Mouse (Mus musculus) hindbrain, embryonic 15.5 days (tissue): Measurements from ENCODE around the gene Nfic. TPM values are rescaled to one million over a fixed set of nuclear protein-coding genes. Genes with fewer than 3 reads are reported as not detected.
A peak's percentile ranks its signal among the peaks of the same experiment; 100 is the strongest.

Experiments
- ATAC-seq: fragments of 200-750 bp; cut with Nextera tagmentation; 2 replicates; pipeline ENCODE4 v1.8.0; 2017; ENCODE audit warnings: low read depth, moderate number of reproducible peaks, moderate TSS enrichment; ENCODE audit not compliant: low FRiP score
- H3K27ac ChIP-seq: fragments of 300-500 bp; sonication (generic); replicated peaks from 2 replicates; pipeline ENCODE4 v1.5.1; 2015; ENCODE audit warnings: mild to moderate bottlenecking, inconsistent platforms
- H3K27me3 ChIP-seq: fragments of 300-500 bp; sonication (generic); 2 replicates; pipeline ENCODE4 v1.6.1; 2015; ENCODE audit warnings: control low read depth, inconsistent platforms
- H3K36me3 ChIP-seq: fragments of 300-500 bp; sonication (generic); 2 replicates; pipeline ENCODE4 v1.6.1; 2015; ENCODE audit warnings: control low read depth, inconsistent platforms
- H3K4me1 ChIP-seq: fragments of 300-500 bp; sonication (generic); replicated peaks from 2 replicates; pipeline ENCODE4 v1.6.1; 2015; ENCODE audit warnings: control low read depth, inconsistent platforms
- H3K4me2 ChIP-seq: fragments of 300-500 bp; sonication (generic); 2 replicates; pipeline ENCODE4 v1.6.1; 2015; ENCODE audit warnings: moderate library complexity, mild to moderate bottlenecking, inconsistent platforms
- H3K4me3 ChIP-seq: fragments of 300-500 bp; sonication (generic); 2 replicates; pipeline ENCODE4 v1.5.1; 2015; ENCODE audit warnings: mild to moderate bottlenecking, inconsistent platforms
- H3K9ac ChIP-seq: fragments of 300-500 bp; sonication (generic); 2 replicates; pipeline ENCODE4 v1.6.1; 2015; ENCODE audit warnings: inconsistent platforms
- H3K9me3 ChIP-seq: fragments of 300-500 bp; sonication (generic); 2 replicates; pipeline ENCODE4 v1.6.1; 2016; ENCODE audit warnings: control low read depth, inconsistent platforms
- WGBS: fragments of 180-500 bp; shearing (Covaris S2); methylation state at CpG from one replicate; pipeline ENCODE4 v1.1.7; 2015; 5-methylcytosine and 5-hydroxymethylcytosine counted together
- polyA plus RNA-seq: library from polyadenylated mRNA; unstranded; fragments of >200 nt; fragmentation: Nextera tagmentation; extraction: Ambion mirVana; gene quantifications from 2 replicates; pipeline ENCODE4 v1.2.1, GENCODE M21; 2015

The Nfic gene
- polyA plus RNA-seq, 1 experiment from 2014 or later: 26.6 TPM

- no peak overlapping the region for H3K27ac ChIP-seq
- no peak for ATAC-seq
- H3K4me1 ChIP-seq: peaks cover 38% of the 10 kb centered on the region
- H3K9ac ChIP-seq: 0 out of 2 replicates have a peak overlapping the region, but pooled peaks have one; percentile 19
- 12% methylated on average over 54 of the region's 54 CpGs for WGBS
- H3K9me3 ChIP-seq: no peaks in the 10 kb centered on the region
- peak overlapping the region; percentile 50 for H3K4me2 ChIP-seq
- H3K4me3 ChIP-seq: peak overlapping the region; percentile 21
- peaks cover 23% of the 10 kb centered on the region for H3K36me3 ChIP-seq
- H3K27me3 ChIP-seq: peaks cover 18% of the 10 kb centered on the region
Observed at GRCm38 (mm10) chr10:81363436-81364346, 91.7 kb downstream of the Nfic start.

- WGBS: 77% methylated on average over 12 of the region's 12 CpGs
- Histone ChIP-seq H3K9ac (no peak overlapping the region), H3K4me1 (peaks cover 47% of the 10 kb centered on the region), H3K27me3 (peaks cover 18% of the 10 kb centered on the region), H3K4me2 (no peak overlapping the region), H3K9me3 (no peaks in the 10 kb centered on the region), H3K36me3 (peaks cover 11% of the 10 kb centered on the region), H3K27ac (no peak overlapping the region), H3K4me3 (no peak overlapping the region)
- no peak for ATAC-seq
Observed at GRCm38 (mm10) chr10:81362336-81362949, 93.0 kb downstream of the Nfic start.

GRCm38 (mm10) chr10:81360721-81361120 is 94.7 kb downstream of the Nfic start:
- ATAC-seq: no peak
- H3K27me3 ChIP-seq: peaks cover 18% of the 10 kb centered on the region
- H3K4me2 ChIP-seq: no peak overlapping the region
- WGBS: 76% methylated on average over 8 of the region's 8 CpGs
- H3K4me1 ChIP-seq: peaks cover 50% of the 10 kb centered on the region
- H3K9ac ChIP-seq: no peak overlapping the region
- no peaks in the 10 kb centered on the region for H3K9me3 ChIP-seq
- no peak overlapping the region for H3K4me3 ChIP-seq
- no peak overlapping the region for H3K27ac ChIP-seq
- no peaks in the 10 kb centered on the region; the same call in none of the 2 replicates for H3K36me3 ChIP-seq

GRCm38 (mm10) chr10:81358841-81359240 is 96.6 kb downstream of the Nfic start:
- ATAC-seq: no peak
- 37% methylated on average over 1 of the region's 1 CpGs for WGBS
- H3K27me3 ChIP-seq: peaks cover 15% of the 10 kb centered on the region
- no peak overlapping the region; the same call in 1 of the 2 replicates for H3K9ac ChIP-seq
- no peak overlapping the region for H3K27ac ChIP-seq
- no peaks in the 10 kb centered on the region for H3K9me3 ChIP-seq
- peaks cover 33% of the 10 kb centered on the region for H3K4me1 ChIP-seq
- peak overlapping the region; percentile 92; the same call in 1 of the 2 replicates for H3K4me3 ChIP-seq
- peak overlapping the region; percentile 83 for H3K4me2 ChIP-seq
- no peaks in the 10 kb centered on the region; the same call in none of the 2 replicates for H3K36me3 ChIP-seq

- H3K4me1 ChIP-seq: peaks cover 27% of the 10 kb centered on the region
- H3K27me3 ChIP-seq: peaks cover 9% of the 10 kb centered on the region
- H3K4me2 ChIP-seq: peak overlapping the region; percentile 83
- H3K9ac ChIP-seq: peak overlapping the region; percentile 66
- H3K27ac ChIP-seq: no peak overlapping the region
- 29% methylated on average over 4 of the region's 4 CpGs for WGBS
- no peaks in the 10 kb centered on the region for H3K9me3 ChIP-seq
- H3K4me3 ChIP-seq: peak overlapping the region; percentile 92
- no peaks in the 10 kb centered on the region; the same call in none of the 2 replicates for H3K36me3 ChIP-seq
- no peak for ATAC-seq
Observed at GRCm38 (mm10) chr10:81358209-81358608, 97.2 kb downstream of the Nfic start.

- peak within 1 kb of the TSS; percentile 92 for H3K4me3 ChIP-seq
- no peaks in the 10 kb centered on the region for H3K36me3 ChIP-seq
- H3K4me2 ChIP-seq: peak within 1 kb of the TSS; percentile 83
- ATAC-seq: peak; percentile 91
- WGBS: 2% methylated on average over 64 of the region's 79 CpGs
- no peaks in the 10 kb centered on the region for H3K9me3 ChIP-seq
- H3K4me1 ChIP-seq: peaks cover 27% of the 10 kb centered on the region
- H3K9ac ChIP-seq: peak within 1 kb of the TSS; percentile 66
- H3K27ac ChIP-seq: no peak within 1 kb of the TSS; the same call in 1 of the 2 replicates
- no peaks in the 10 kb centered on the region for H3K27me3 ChIP-seq
Observed at GRCm38 (mm10) chr10:81356991-81357844, 98.2 kb downstream of the Nfic start, which contains the start of gene Mfsd12. TSS of gene Mfsd12 (plus strand) at chr10:81357491.

- Histone ChIP-seq H3K27ac (no peak overlapping the region), H3K4me1 (peaks cover 27% of the 10 kb centered on the region), H3K4me2 (peak overlapping the region; percentile 83), H3K9me3 (no peaks in the 10 kb centered on the region), H3K9ac (no peak overlapping the region), H3K36me3 (no peaks in the 10 kb centered on the region), H3K27me3 (no peaks in the 10 kb centered on the region), H3K4me3 (peak overlapping the region; percentile 92)
- 53% methylated on average over 12 of the region's 12 CpGs for WGBS
- no peak for ATAC-seq
Observed at GRCm38 (mm10) chr10:81356352-81356990, 99.0 kb downstream of the Nfic start.

GRCm38 (mm10) chr10:81355533-81355932 is 99.9 kb downstream of the Nfic start:
- no peak for ATAC-seq
- H3K4me1 ChIP-seq: peaks cover 33% of the 10 kb centered on the region
- H3K27ac ChIP-seq: no peak overlapping the region
- WGBS: 78% methylated on average over 4 of the region's 4 CpGs
- no peak overlapping the region for H3K9ac ChIP-seq
- H3K4me3 ChIP-seq: no peak overlapping the region
- H3K27me3 ChIP-seq: no peaks in the 10 kb centered on the region
- no peaks in the 10 kb centered on the region for H3K9me3 ChIP-seq
- no peak overlapping the region for H3K4me2 ChIP-seq
- no peaks in the 10 kb centered on the region for H3K36me3 ChIP-seq

GRCm38 (mm10) chr10:81354738-81355477 is 100.5 kb downstream of the Nfic start:
- Histone ChIP-seq H3K4me3 (no peak overlapping the region), H3K36me3 (no peaks in the 10 kb centered on the region), H3K9ac (no peak overlapping the region), H3K27me3 (no peaks in the 10 kb centered on the region), H3K4me2 (no peak overlapping the region), H3K4me1 (peaks cover 34% of the 10 kb centered on the region), H3K9me3 (no peaks in the 10 kb centered on the region), H3K27ac (no peak overlapping the region)
- no peak for ATAC-seq
- 68% methylated on average over 9 of the region's 9 CpGs for WGBS

GRCm38 (mm10) chr10:81351678-81352291 is 103.7 kb downstream of the Nfic start:
- H3K4me2 ChIP-seq: no peak overlapping the region
- no peak overlapping the region for H3K4me3 ChIP-seq
- H3K36me3 ChIP-seq: no peaks in the 10 kb centered on the region
- H3K4me1 ChIP-seq: peaks cover 30% of the 10 kb centered on the region
- no peak overlapping the region for H3K9ac ChIP-seq
- WGBS: 29% methylated on average over 9 of the region's 9 CpGs
- ATAC-seq: no peak
- H3K27me3 ChIP-seq: peaks cover 9% of the 10 kb centered on the region; the same call in 1 of the 2 replicates
- no peak overlapping the region for H3K27ac ChIP-seq
- no peaks in the 10 kb centered on the region for H3K9me3 ChIP-seq
